Mouse (Mus musculus) lung, postnatal 0 days (tissue): ENCODE results near the gene Mapt.
"Not testable (repeated sequence)": the region's sequence is repeated elsewhere in the genome, so short reads cannot be mapped to it uniquely, and the experiment has no call there.

Experiments
- CTCF ChIP-seq: IDR thresholded peaks from 2 replicates; pipeline ENCODE4 v1.5.1; 2016; ENCODE audit warnings: antibody characterized with exemption, mild to moderate bottlenecking
- EP300 ChIP-seq: IDR thresholded peaks from 2 replicates; pipeline ENCODE4 v1.6.1; 2016; ENCODE audit warnings: antibody characterized with exemption, mild to moderate bottlenecking, control low read depth

DNA sequence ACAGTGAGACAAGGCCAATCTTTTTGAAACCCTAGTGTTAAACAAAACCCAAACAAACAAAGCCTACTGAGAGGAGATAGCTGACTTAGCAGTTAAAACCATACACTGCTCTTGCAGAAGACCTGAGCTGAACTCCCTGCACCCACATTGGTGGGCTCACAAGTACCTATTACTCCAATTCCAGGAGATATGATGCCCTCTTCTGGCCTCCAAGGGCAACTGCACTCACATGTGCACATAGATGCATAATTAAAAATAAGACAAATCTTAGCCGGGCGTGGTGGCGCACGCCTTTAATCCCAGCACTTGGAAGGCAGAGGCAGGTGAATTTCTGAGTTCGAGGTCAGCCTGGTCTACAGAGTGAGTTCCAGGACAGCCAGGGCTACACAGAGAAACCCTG lies 17.1 kb upstream of the Mapt start:
- TF ChIP-seq CTCF, EP300: not testable (repeated sequence)
